Mouse (Mus musculus) embryonic facial prominence, embryonic 14.5 days (tissue): Measurements from ENCODE around the gene Psmd3. TPM values are rescaled to one million over a fixed set of nuclear protein-coding genes. Genes with fewer than 3 reads are reported as not detected.
A peak's percentile ranks its signal among the peaks of the same experiment; 100 is the strongest.
"Not testable (repeated sequence)": the region's sequence is repeated elsewhere in the genome, so short reads cannot be mapped to it uniquely, and the experiment has no call there.

Experiments
- ATAC-seq: fragments of 200-750 bp; cut with Nextera tagmentation; 2 replicates; pipeline ENCODE4 v1.8.0; 2017; ENCODE audit warnings: low read depth, moderate number of reproducible peaks, moderate TSS enrichment
- DNase-seq: peaks from one replicate; pipeline ENCODE4 v3.0.0-alpha.2; 2015; ENCODE audit warnings: low spot score
- H3K27ac ChIP-seq: fragments of 300-500 bp; sonication (generic); replicated peaks from 2 replicates; pipeline ENCODE4 v1.5.1; 2014; ENCODE audit warnings: low read depth, mild to moderate bottlenecking, low read length, moderate library complexity
- H3K27me3 ChIP-seq: fragments of 300-500 bp; sonication (generic); replicated peaks from 2 replicates; pipeline ENCODE4 v1.6.1; 2014; ENCODE audit warnings: low read length; ENCODE audit not compliant: control insufficient read depth, insufficient read depth
- H3K36me3 ChIP-seq: fragments of 300-500 bp; sonication (generic); 2 replicates; pipeline ENCODE4 v1.6.1; 2014; ENCODE audit warnings: low read length, mixed read lengths; ENCODE audit not compliant: control insufficient read depth, insufficient read depth
- H3K4me1 ChIP-seq: fragments of 300-500 bp; sonication (generic); 2 replicates; pipeline ENCODE4 v1.6.1; 2014; ENCODE audit warnings: antibody characterized with exemption, low read length; ENCODE audit not compliant: control insufficient read depth, insufficient read depth
- H3K4me2 ChIP-seq: fragments of 300-500 bp; sonication (generic); 2 replicates; pipeline ENCODE4 v1.6.1; 2014; ENCODE audit warnings: low read depth, mild to moderate bottlenecking, low read length, moderate library complexity, mixed read lengths
- H3K4me3 ChIP-seq: fragments of 300-500 bp; sonication (generic); 2 replicates; pipeline ENCODE4 v1.5.1; 2014; ENCODE audit warnings: low read depth, mild to moderate bottlenecking, low read length
- H3K9ac ChIP-seq: fragments of 300-500 bp; sonication (generic); 2 replicates; pipeline ENCODE4 v1.6.1; 2014; ENCODE audit warnings: low read depth, mild to moderate bottlenecking, low read length, moderate library complexity, mixed read lengths
- H3K9me3 ChIP-seq: fragments of 300-500 bp; sonication (generic); 2 replicates; pipeline ENCODE4 v1.6.1; 2016; ENCODE audit warnings: low read length; ENCODE audit not compliant: control insufficient read depth
- WGBS: fragments of 180-500 bp; shearing (Covaris S2); extraction: QIAGEN DNeasy Blood & Tissue Kit; methylation state at CpG from one replicate; pipeline ENCODE4 v1.1.7; 2014; 5-methylcytosine and 5-hydroxymethylcytosine counted together
- polyA plus RNA-seq: library from polyadenylated mRNA; unstranded; fragments of >200 nt; fragmentation: Nextera tagmentation; extraction: Ambion mirVana; gene quantifications from 2 replicates; pipeline ENCODE4 v1.2.1, GENCODE M21; 2014

Psmd3 gene
- polyA plus RNA-seq: 136 and 146 TPM in 2 replicates

- H3K36me3 ChIP-seq: peaks cover 22% of the 10 kb centered on the region
- ATAC-seq: peak; percentile 97
- 4% methylated on average over 39 of the region's 45 CpGs for WGBS
- DNase-seq: peak; percentile 99
- H3K9me3 ChIP-seq: no peaks in the 10 kb centered on the region
- H3K27me3 ChIP-seq: no peaks in the 10 kb centered on the region
- H3K4me2 ChIP-seq: peak within 1 kb of the TSS; percentile 87
- peak within 1 kb of the TSS; percentile 100 for H3K9ac ChIP-seq
- peaks cover 6% of the 10 kb centered on the region for H3K4me1 ChIP-seq
- H3K27ac ChIP-seq: peak within 1 kb of the TSS; percentile 78
- peak within 1 kb of the TSS; percentile 99 for H3K4me3 ChIP-seq
Observed at GRCm38 (mm10) chr11:98681786-98682745, at the start of gene Psmd3. Psmd3 (plus strand) TSS chr11:98682554.

- 41% methylated on average over 8 of the region's 10 CpGs for WGBS
- not testable (repeated sequence) for ATAC-seq, H3K27me3 ChIP-seq, H3K9ac ChIP-seq, H3K9me3 ChIP-seq, H3K4me1 ChIP-seq, H3K4me3 ChIP-seq, H3K4me2 ChIP-seq, H3K36me3 ChIP-seq, H3K27ac ChIP-seq
- DNase-seq: peak; percentile 5
Observed at GRCm38 (mm10) chr11:98635312-98635970, 46.9 kb upstream of the Psmd3 start.

DNA sequence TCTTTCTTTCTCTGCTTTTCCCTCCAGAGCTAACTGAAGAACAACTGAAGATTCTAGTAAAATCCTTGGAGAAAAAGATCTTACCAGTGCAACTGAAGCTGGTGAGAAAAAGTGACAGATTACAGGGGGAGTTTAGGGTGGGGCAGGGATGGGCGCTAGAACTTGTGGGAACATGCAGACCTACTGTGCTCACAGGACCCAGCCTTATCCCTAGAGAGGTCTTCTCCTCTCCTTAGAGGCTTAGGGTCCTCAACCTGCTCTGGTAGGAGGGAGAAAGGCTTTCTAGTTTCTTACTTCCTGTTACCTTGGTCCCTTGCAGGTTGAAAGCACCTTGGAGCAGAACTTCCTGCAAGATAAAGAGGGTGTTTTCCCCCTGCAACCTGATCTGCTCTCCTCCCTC lies 44.9 kb upstream of the Psmd3 start:
- Histone ChIP-seq H3K27ac (no peak overlapping the region), H3K4me2 (no peak overlapping the region), H3K9ac (no peak overlapping the region), H3K4me3 (no peak overlapping the region), H3K9me3 (no peaks in the 10 kb centered on the region), H3K36me3 (no peaks in the 10 kb centered on the region), H3K4me1 (no peaks in the 10 kb centered on the region), H3K27me3 (no peaks in the 10 kb centered on the region)
- ATAC-seq (no peak), DNase-seq (no peak)
- 93% methylated on average over 1 of the region's 1 CpGs for WGBS

GRCm38 (mm10) chr11:98640091-98640490 lies 42.3 kb upstream of the Psmd3 start:
- Histone ChIP-seq H3K4me1 (no peaks in the 10 kb centered on the region), H3K36me3 (no peaks in the 10 kb centered on the region), H3K27ac (no peak overlapping the region), H3K4me2 (no peak overlapping the region), H3K27me3 (no peaks in the 10 kb centered on the region), H3K9ac (no peak overlapping the region), H3K4me3 (no peak overlapping the region), H3K9me3 (no peaks in the 10 kb centered on the region)
- WGBS: 64% methylated on average over 5 of the region's 5 CpGs
- no peak for ATAC-seq
- no peak for DNase-seq

DNA sequence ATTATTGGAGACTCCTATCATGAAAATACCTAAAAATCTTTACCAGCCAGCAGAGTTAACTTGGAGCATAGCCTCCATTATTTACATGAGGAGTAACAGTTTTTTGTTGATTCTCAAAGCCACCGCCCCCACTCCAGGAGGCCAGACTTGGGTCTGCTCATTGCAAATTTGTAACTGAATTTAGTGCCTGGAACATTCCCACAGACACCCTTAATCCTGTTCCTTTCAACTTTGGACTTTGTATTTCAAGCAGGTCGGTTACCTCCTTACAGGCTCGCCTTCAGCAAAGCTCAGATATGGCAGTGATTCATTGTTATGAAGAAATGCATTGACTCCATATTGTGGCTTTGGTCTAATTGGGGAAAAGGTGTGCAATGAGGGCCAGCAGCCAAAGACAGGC lies 37.6 kb upstream of the Psmd3 start:
- DNase-seq: no peak
- H3K4me3 ChIP-seq: no peak overlapping the region
- H3K27ac ChIP-seq: no peak overlapping the region
- H3K36me3 ChIP-seq: no peaks in the 10 kb centered on the region
- no peaks in the 10 kb centered on the region for H3K4me1 ChIP-seq
- no peak for ATAC-seq
- WGBS: 77% methylated on average over 3 of the region's 3 CpGs
- H3K9ac ChIP-seq: no peak overlapping the region
- H3K27me3 ChIP-seq: no peaks in the 10 kb centered on the region
- no peaks in the 10 kb centered on the region for H3K9me3 ChIP-seq
- H3K4me2 ChIP-seq: no peak overlapping the region

- Histone ChIP-seq H3K27me3 (no peaks in the 10 kb centered on the region), H3K9ac (no peak overlapping the region), H3K4me2 (no peak overlapping the region), H3K36me3 (no peaks in the 10 kb centered on the region), H3K9me3 (no peaks in the 10 kb centered on the region), H3K4me3 (no peak overlapping the region), H3K27ac (no peak overlapping the region), H3K4me1 (no peaks in the 10 kb centered on the region)
- ATAC-seq (no peak), DNase-seq (no peak)
- WGBS: 85% methylated on average over 2 of the region's 2 CpGs
Observed at GRCm38 (mm10) chr11:98645946-98646345, 36.4 kb upstream of the Psmd3 start.

- no peak within 1 kb of the TSS for H3K4me3 ChIP-seq
- ATAC-seq: no peak
- no peaks in the 10 kb centered on the region for H3K9me3 ChIP-seq
- no peaks in the 10 kb centered on the region for H3K4me1 ChIP-seq
- H3K9ac ChIP-seq: no peak within 1 kb of the TSS
- no peak for DNase-seq
- H3K27me3 ChIP-seq: no peaks in the 10 kb centered on the region
- H3K36me3 ChIP-seq: no peaks in the 10 kb centered on the region
- no peak within 1 kb of the TSS for H3K27ac ChIP-seq
- 45% methylated on average over 2 of the region's 2 CpGs for WGBS
- H3K4me2 ChIP-seq: no peak within 1 kb of the TSS
Observed at GRCm38 (mm10) chr11:98646459-98646858, 35.9 kb upstream of the Psmd3 start, which contains the start of gene Gsdma2. Gsdma2 (plus strand) TSS chr11:98646759.

- not testable (repeated sequence) for H3K4me2 ChIP-seq, H3K4me1 ChIP-seq, ATAC-seq, H3K36me3 ChIP-seq, H3K4me3 ChIP-seq, H3K27me3 ChIP-seq, H3K27ac ChIP-seq, H3K9ac ChIP-seq, H3K9me3 ChIP-seq
- WGBS: 10% methylated on average over 6 of the region's 7 CpGs
- peak; percentile 45 for DNase-seq
Observed at GRCm38 (mm10) chr11:98655076-98655475, 27.3 kb upstream of the Psmd3 start.
